ENCODE assay signal across 16 mouse cellular contexts in genomic region chr11:105246785-105247184, GRCm38 (mm10).
"Had no signal": no experiment of that assay in that cellular context is flagged by ENCODE, and none has a peak within 500 bp of the region (broad histone marks: within the 10 kb centered on the region; RNA-seq: fewer than 3 reads in every experiment).

No protein-coding gene starts in this region.

- H3K9ac ChIP-seq: limb, embryonic 13.5 days; liver, embryonic 14.5 days; midbrain, embryonic 15.5 days; neural tube, embryonic 13.5 days; stomach, embryonic 15.5 days had no signal

- DNase-seq: kidney, adult 9 months; kidney, postnatal 36 days; layer of hippocampus, adult 9-11 months; layer of hippocampus, postnatal 36 days; left cerebral cortex, postnatal 4 days; lung, adult 18-20 months; retina, postnatal 1 day; right cerebral cortex, postnatal 14 days; thymus, postnatal 36 days had no signal

- ATAC-seq: intestine, embryonic 16.5 days; midbrain, embryonic 15.5 days had no signal

- H3K27ac ChIP-seq: kidney, postnatal 0 days; limb, embryonic 13.5 days; liver, embryonic 14.5 days; midbrain, embryonic 15.5 days; neural tube, embryonic 13.5 days; stomach, embryonic 15.5 days had no signal

- H3K4me1 ChIP-seq: limb, embryonic 13.5 days; midbrain, embryonic 15.5 days; neural tube, embryonic 13.5 days; stomach, embryonic 15.5 days had no signal

- H3K4me3 ChIP-seq: limb, embryonic 13.5 days; midbrain, embryonic 15.5 days; neural tube, embryonic 13.5 days; stomach, embryonic 15.5 days had no signal

- H3K4me2 ChIP-seq: limb, embryonic 13.5 days; midbrain, embryonic 15.5 days; neural tube, embryonic 13.5 days; stomach, embryonic 15.5 days had no signal

- H3K9me3 ChIP-seq: limb, embryonic 13.5 days; midbrain, embryonic 15.5 days; neural tube, embryonic 13.5 days; stomach, embryonic 15.5 days had no signal

- H3K27me3 ChIP-seq: limb, embryonic 13.5 days; midbrain, embryonic 15.5 days; neural tube, embryonic 13.5 days; stomach, embryonic 15.5 days had no signal
